Mouse (Mus musculus): ENCODE measurements around the gene Rps18.

GRCm38 (mm10) chr17:33999341-34000149 lies 43.7 kb upstream of the Rps18 start:
- TF ChIP-seq POLR2A (IDR thresholded peaks at IDR 0.05; ENCODE audit: insufficient read depth, low read depth, low read length) (no peak), CTCF (IDR thresholded peaks at IDR 0.05) (no peak)
